Mouse (Mus musculus) hindbrain, embryonic 12.5 days (tissue): ENCODE data around the gene 6430550D23Rik. TPM values are rescaled to one million over a fixed set of nuclear protein-coding genes. Genes with fewer than 3 reads are reported as not detected.

Source experiments
- ATAC-seq: fragments of 200-750 bp; cut with Nextera tagmentation; 2 replicates; pipeline ENCODE4 v1.8.0; 2017; ENCODE audit warnings: moderate TSS enrichment; ENCODE audit not compliant: low FRiP score
- H3K27ac ChIP-seq: fragments of 300-500 bp; sonication (generic); 2 replicates; pipeline ENCODE4 v1.5.1; 2016; ENCODE audit warnings: mild to moderate bottlenecking
- H3K27me3 ChIP-seq: fragments of 300-500 bp; sonication (generic); 2 replicates; pipeline ENCODE4 v1.6.1; 2016; ENCODE audit warnings: mild to moderate bottlenecking
- H3K36me3 ChIP-seq: fragments of 300-500 bp; sonication (generic); 2 replicates; pipeline ENCODE4 v1.6.1; 2016; ENCODE audit warnings: mild to moderate bottlenecking
- H3K4me1 ChIP-seq: fragments of 300-500 bp; sonication (generic); 2 replicates; pipeline ENCODE4 v1.6.1; 2016
- H3K4me2 ChIP-seq: fragments of 300-500 bp; sonication (generic); replicated peaks from 2 replicates; pipeline ENCODE4 v1.6.1; 2016; ENCODE audit warnings: mild to moderate bottlenecking
- H3K4me3 ChIP-seq: fragments of 300-500 bp; sonication (generic); 2 replicates; pipeline ENCODE4 v1.5.1; 2016; ENCODE audit warnings: mild to moderate bottlenecking
- H3K9ac ChIP-seq: fragments of 300-500 bp; sonication (generic); 2 replicates; pipeline ENCODE4 v1.6.1; 2016; ENCODE audit warnings: mild to moderate bottlenecking, moderate library complexity
- H3K9me3 ChIP-seq: fragments of 300-500 bp; sonication (generic); replicated peaks from 2 replicates; pipeline ENCODE4 v1.6.1; 2016; ENCODE audit warnings: mild to moderate bottlenecking
- WGBS: fragments of 180-500 bp; shearing (Covaris S2); methylation state at CpG from one replicate; pipeline ENCODE4 v1.1.7; 2016; 5-methylcytosine and 5-hydroxymethylcytosine counted together
- polyA plus RNA-seq: library from polyadenylated mRNA; unstranded; fragments of >200 nt; fragmentation: Nextera tagmentation; extraction: Ambion mirVana; gene quantifications from 2 replicates; pipeline ENCODE4 v1.2.1, GENCODE M21; 2016

Gene 6430550D23Rik
- polyA plus RNA-seq, 1 experiment from 2014 or later: 1.7 TPM

GRCm38 (mm10) chr2:155987131-155987530 lies 20.6 kb downstream of the 6430550D23Rik start:
- no peaks in the 10 kb centered on the region for H3K4me1 ChIP-seq
- WGBS: 96% methylated on average over 6 of the region's 6 CpGs
- H3K36me3 ChIP-seq: peaks cover 97% of the 10 kb centered on the region
- no peaks in the 10 kb centered on the region for H3K9me3 ChIP-seq
- no peak overlapping the region for H3K9ac ChIP-seq
- H3K27ac ChIP-seq: no peak overlapping the region
- H3K27me3 ChIP-seq: no peaks in the 10 kb centered on the region
- H3K4me3 ChIP-seq: no peak overlapping the region
- no peak overlapping the region for H3K4me2 ChIP-seq
- no peak for ATAC-seq

- H3K36me3 ChIP-seq: peaks cover 96% of the 10 kb centered on the region
- no peak overlapping the region for H3K27ac ChIP-seq
- H3K9me3 ChIP-seq: no peaks in the 10 kb centered on the region
- no peak for ATAC-seq
- H3K4me2 ChIP-seq: no peak overlapping the region
- no peak overlapping the region for H3K4me3 ChIP-seq
- H3K27me3 ChIP-seq: no peaks in the 10 kb centered on the region
- H3K9ac ChIP-seq: no peak overlapping the region
- no peaks in the 10 kb centered on the region for H3K4me1 ChIP-seq
- 85% methylated on average over 7 of the region's 7 CpGs for WGBS
Observed at GRCm38 (mm10) chr2:155985776-155986175, 22.0 kb downstream of the 6430550D23Rik start.

- ATAC-seq: no peak
- no peak overlapping the region for H3K27ac ChIP-seq
- H3K9ac ChIP-seq: no peak overlapping the region
- H3K4me2 ChIP-seq: no peak overlapping the region
- no peaks in the 10 kb centered on the region for H3K27me3 ChIP-seq
- H3K9me3 ChIP-seq: no peaks in the 10 kb centered on the region
- no peaks in the 10 kb centered on the region for H3K4me1 ChIP-seq
- WGBS: 94% methylated on average over 5 of the region's 5 CpGs
- peaks cover 89% of the 10 kb centered on the region for H3K36me3 ChIP-seq
- no peak overlapping the region for H3K4me3 ChIP-seq
Observed at GRCm38 (mm10) chr2:155979328-155979991, 28.3 kb downstream of the 6430550D23Rik start.

- H3K4me2 ChIP-seq: no peak overlapping the region
- WGBS: 83% methylated on average over 14 of the region's 14 CpGs
- no peak overlapping the region for H3K4me3 ChIP-seq
- H3K27me3 ChIP-seq: no peaks in the 10 kb centered on the region
- no peaks in the 10 kb centered on the region for H3K9me3 ChIP-seq
- H3K4me1 ChIP-seq: no peaks in the 10 kb centered on the region
- no peak overlapping the region for H3K27ac ChIP-seq
- no peak overlapping the region for H3K9ac ChIP-seq
- no peak for ATAC-seq
- peaks cover 88% of the 10 kb centered on the region for H3K36me3 ChIP-seq
Observed at GRCm38 (mm10) chr2:155974087-155974731, 33.6 kb downstream of the 6430550D23Rik start.

- 86% methylated on average over 6 of the region's 6 CpGs for WGBS
Observed at GRCm38 (mm10) chr2:155973348-155973747, 34.4 kb downstream of the 6430550D23Rik start.

GRCm38 (mm10) chr2:155962991-155963390 lies 44.8 kb downstream of the 6430550D23Rik start:
- Histone ChIP-seq H3K36me3 (peaks cover 42% of the 10 kb centered on the region), H3K9ac (no peak overlapping the region), H3K4me3 (no peak overlapping the region), H3K9me3 (no peaks in the 10 kb centered on the region), H3K27ac (no peak overlapping the region), H3K4me1 (peaks cover 5% of the 10 kb centered on the region; the same call in 1 of the 2 replicates), H3K27me3 (no peaks in the 10 kb centered on the region), H3K4me2 (no peak overlapping the region)
- no peak for ATAC-seq
- 54% methylated on average over 1 of the region's 1 CpGs for WGBS

More at GRCm38 (mm10) chr2:155973348-155973747, 34.4 kb downstream of the 6430550D23Rik start:
- Histone ChIP-seq H3K27me3 (no peaks in the 10 kb centered on the region), H3K4me1 (no peaks in the 10 kb centered on the region), H3K36me3 (peaks cover 91% of the 10 kb centered on the region), H3K27ac (no peak overlapping the region), H3K9me3 (no peaks in the 10 kb centered on the region), H3K4me3 (no peak overlapping the region), H3K9ac (no peak overlapping the region), H3K4me2 (no peak overlapping the region)
- no peak for ATAC-seq

- H3K4me1 ChIP-seq: peaks cover 13% of the 10 kb centered on the region
- WGBS: 70% methylated on average over 10 of the region's 10 CpGs
- peaks cover 31% of the 10 kb centered on the region for H3K36me3 ChIP-seq
- ATAC-seq: no peak
- H3K27ac ChIP-seq: no peak overlapping the region
- no peak overlapping the region for H3K9ac ChIP-seq
- no peak overlapping the region for H3K4me2 ChIP-seq
- H3K4me3 ChIP-seq: no peak overlapping the region
- H3K27me3 ChIP-seq: no peaks in the 10 kb centered on the region
- H3K9me3 ChIP-seq: no peaks in the 10 kb centered on the region
Observed at GRCm38 (mm10) chr2:155961862-155962261, 45.9 kb downstream of the 6430550D23Rik start.

- 88% methylated on average over 5 of the region's 5 CpGs for WGBS
- H3K4me2 ChIP-seq: no peak overlapping the region
- H3K36me3 ChIP-seq: peaks cover 16% of the 10 kb centered on the region
- no peaks in the 10 kb centered on the region for H3K27me3 ChIP-seq
- H3K27ac ChIP-seq: no peak overlapping the region
- H3K4me3 ChIP-seq: no peak overlapping the region
- ATAC-seq: no peak
- H3K9ac ChIP-seq: no peak overlapping the region
- H3K4me1 ChIP-seq: peaks cover 13% of the 10 kb centered on the region
- no peaks in the 10 kb centered on the region for H3K9me3 ChIP-seq
Observed at GRCm38 (mm10) chr2:155959981-155960380, 47.8 kb downstream of the 6430550D23Rik start.

GRCm38 (mm10) chr2:155956134-155957059 lies 51.4 kb downstream of the 6430550D23Rik start, which contains the start of gene Cep250:
TSS of gene Cep250 (plus strand) at chr2:155956458.
- Histone ChIP-seq H3K9ac (peak within 1 kb of the TSS; percentile 92), H3K4me2 (peak within 1 kb of the TSS; percentile 59), H3K4me1 (peaks cover 8% of the 10 kb centered on the region), H3K9me3 (no peaks in the 10 kb centered on the region), H3K36me3 (no peaks in the 10 kb centered on the region), H3K4me3 (peak within 1 kb of the TSS; percentile 67), H3K27ac (peak within 1 kb of the TSS; percentile 83), H3K27me3 (peaks cover 14% of the 10 kb centered on the region; the same call in 1 of the 2 replicates)
- ATAC-seq: peak; percentile 96
- WGBS: under 1% methylated on average over 57 of the region's 59 CpGs

GRCm38 (mm10) chr2:155952006-155952405 lies 55.8 kb downstream of the 6430550D23Rik start:
- peaks cover 14% of the 10 kb centered on the region; the same call in 1 of the 2 replicates for H3K27me3 ChIP-seq
- H3K4me3 ChIP-seq: no peak overlapping the region
- H3K9ac ChIP-seq: no peak overlapping the region
- peaks cover 15% of the 10 kb centered on the region for H3K4me1 ChIP-seq
- no peaks in the 10 kb centered on the region for H3K36me3 ChIP-seq
- H3K27ac ChIP-seq: no peak overlapping the region
- no peak overlapping the region for H3K4me2 ChIP-seq
- H3K9me3 ChIP-seq: no peaks in the 10 kb centered on the region
- no peak for ATAC-seq

GRCm38 (mm10) chr2:155949362-155949761 lies 58.4 kb downstream of the 6430550D23Rik start:
- no peak overlapping the region for H3K4me2 ChIP-seq
- no peaks in the 10 kb centered on the region for H3K9me3 ChIP-seq
- 14% methylated on average over 6 of the region's 6 CpGs for WGBS
- peak overlapping the region; percentile 23; the same call in 1 of the 2 replicates for H3K27ac ChIP-seq
- H3K4me3 ChIP-seq: no peak overlapping the region
- H3K9ac ChIP-seq: no peak overlapping the region
- H3K27me3 ChIP-seq: peaks cover 17% of the 10 kb centered on the region; the same call in 1 of the 2 replicates
- peaks cover 34% of the 10 kb centered on the region for H3K4me1 ChIP-seq
- ATAC-seq: peak; percentile 73
- H3K36me3 ChIP-seq: no peaks in the 10 kb centered on the region
